In genomic region chr7:66438787-66439669, GRCm38 (mm10) we compare ENCODE assay signal across 23 mouse cellular contexts. TPM values are rescaled to one million over a fixed set of nuclear protein-coding genes. Genes with fewer than 3 reads are reported as not detected.
DNase-seq lines count a peak whose midpoint lies in the region; ATAC-seq and TF ChIP-seq lines count a peak whose summit lies in the region.
"Had no signal": no experiment of that assay in that cellular context is flagged by ENCODE, and none has a peak within 500 bp of the region (broad histone marks: within the 10 kb centered on the region; RNA-seq: fewer than 3 reads in every experiment).

No protein-coding gene starts in this region.

- peak; percentile 56; the same call in 1 of the 2 replicates for ATAC-seq in kidney, embryonic 14.5 days (ENCODE audit: low FRiP score, low TSS enrichment)
- peak; percentile 71 for ATAC-seq in common myeloid progenitor, adult 5-6 weeks (replicated peaks; ENCODE audit: low read depth, poor library complexity, severe bottlenecking)
- ATAC-seq in megakaryocyte, adult 5-6 weeks (ENCODE audit: poor library complexity, severe bottlenecking): 0 out of 2 replicates have a peak, but pooled peaks have one; percentile 43
- ATAC-seq in stomach, postnatal 0 days (ENCODE audit: low FRiP score, low TSS enrichment): no peak
- ATAC-seq: intestine, embryonic 16.5 days; liver, embryonic 12.5 days had no signal

- 21% methylated on average over 12 of the region's 12 CpGs for WGBS in kidney, embryonic 14.5 days
- 54% methylated on average over 12 of the region's 12 CpGs for WGBS in stomach, postnatal 0 days

- peaks cover 22% of the 10 kb centered on the region for H3K4me1 ChIP-seq in kidney, embryonic 14.5 days (ENCODE audit: control insufficient read depth, insufficient read depth, low read length)
- H3K4me1 ChIP-seq in stomach, postnatal 0 days (replicated peaks; ENCODE audit: control insufficient read depth, insufficient read depth): 0 out of 2 replicates have a peak, but pooled peaks cover 2% of the 10 kb centered on the region
- H3K4me1 ChIP-seq: liver, embryonic 12.5 days; neural tube, embryonic 12.5 days had no signal

- no peaks in the 10 kb centered on the region for H3K36me3 ChIP-seq in kidney, embryonic 14.5 days (ENCODE audit: control insufficient read depth, insufficient read depth, low read length)
- no peaks in the 10 kb centered on the region for H3K36me3 ChIP-seq in stomach, postnatal 0 days (ENCODE audit: control insufficient read depth, insufficient read depth, low read length)
- H3K36me3 ChIP-seq: embryonic facial prominence, embryonic 15.5 days; heart, embryonic 12.5 days; limb, embryonic 12.5 days; liver, embryonic 12.5 days; neural tube, embryonic 12.5 days had no signal

- H3K4me3 ChIP-seq in kidney, embryonic 14.5 days (ENCODE audit: low read length): no peak overlapping the region
- no peak overlapping the region for H3K4me3 ChIP-seq in stomach, postnatal 0 days (ENCODE audit: low read depth, low read length)
- H3K4me3 ChIP-seq: embryonic facial prominence, embryonic 15.5 days; gastrocnemius, adult 2 months; heart, embryonic 12.5 days; limb, embryonic 12.5 days; liver, embryonic 12.5 days; neural tube, embryonic 12.5 days had no signal

- no peaks in the 10 kb centered on the region for H3K9me3 ChIP-seq in kidney, embryonic 14.5 days (ENCODE audit: control insufficient read depth, low read length)
- no peaks in the 10 kb centered on the region for H3K9me3 ChIP-seq in stomach, postnatal 0 days (ENCODE audit: control insufficient read depth, low read length)
- H3K9me3 ChIP-seq: embryonic facial prominence, embryonic 15.5 days; heart, embryonic 12.5 days; limb, embryonic 12.5 days; liver, embryonic 12.5 days; neural tube, embryonic 12.5 days had no signal

- no peak overlapping the region for H3K27ac ChIP-seq in kidney, embryonic 14.5 days (ENCODE audit: low read depth, low read length)
- H3K27ac ChIP-seq in stomach, postnatal 0 days (replicated peaks): no peak overlapping the region
- H3K27ac ChIP-seq: embryonic facial prominence, embryonic 15.5 days; gastrocnemius, adult 2 months; hindbrain, embryonic 14.5 days; limb, embryonic 12.5 days; liver, embryonic 12.5 days; neural tube, embryonic 12.5 days had no signal

- no peak for TF ChIP-seq CTCF in stomach, postnatal 0 days (IDR thresholded peaks at IDR 0.05; ENCODE audit: low read depth)

- H3K4me2 ChIP-seq in kidney, embryonic 14.5 days (replicated peaks; ENCODE audit: low read depth, low read length): no peak overlapping the region
- H3K4me2 ChIP-seq in stomach, postnatal 0 days (replicated peaks; ENCODE audit: low read depth): no peak overlapping the region
- H3K4me2 ChIP-seq: embryonic facial prominence, embryonic 15.5 days; heart, embryonic 12.5 days; hindbrain, embryonic 14.5 days; limb, embryonic 12.5 days; liver, embryonic 12.5 days; midbrain, embryonic 11.5 days; neural tube, embryonic 12.5 days had no signal

- no peak for DNase-seq in kidney, adult 8-10 months
- DNase-seq in Muller cell, postnatal 12 days (ENCODE audit: inconsistent ontology term): peak; percentile 77
- DNase-seq in adrenal gland, postnatal 4 days (ENCODE audit: low spot score in 2 of 2): no peak
- no peak for DNase-seq in stomach, postnatal 0 days (ENCODE audit: low spot score)
- DNase-seq in adrenal gland, postnatal 25 days: no peak
- DNase-seq: adrenal gland, adult 2 months; B cell, adult 2 months; cerebellum, adult 9-10 months; gastrocnemius, adult 2 months; lung, adult 2 months; lung, postnatal 4 days; right cerebral cortex, postnatal 25 days had no signal

- no peak for TF ChIP-seq EP300 in stomach, postnatal 0 days (optimal IDR thresholded peaks at IDR 0.05)

- no peak overlapping the region for H3K9ac ChIP-seq in kidney, embryonic 14.5 days (ENCODE audit: low read depth, low read length)
- no peak overlapping the region for H3K9ac ChIP-seq in stomach, postnatal 0 days (ENCODE audit: low read length)
- H3K9ac ChIP-seq: embryonic facial prominence, embryonic 15.5 days; heart, embryonic 12.5 days; hindbrain, embryonic 14.5 days; limb, embryonic 12.5 days; liver, embryonic 12.5 days; neural tube, embryonic 12.5 days had no signal

- no peaks in the 10 kb centered on the region for H3K27me3 ChIP-seq in kidney, embryonic 14.5 days (ENCODE audit: control insufficient read depth, insufficient read depth, low read length)
- H3K27me3 ChIP-seq in stomach, postnatal 0 days (ENCODE audit: control insufficient read depth, insufficient read depth, low read length): no peaks in the 10 kb centered on the region
- H3K27me3 ChIP-seq: embryonic facial prominence, embryonic 15.5 days; heart, embryonic 12.5 days; limb, embryonic 12.5 days; liver, embryonic 12.5 days; neural tube, embryonic 12.5 days had no signal

RNA-seq across cellular contexts. Expression of gene Aldh1a3, which starts 11.7 kb away (rescaled TPM):
- polyA plus RNA-seq in kidney, embryonic 14.5 days (2014; fragmentation: Nextera tagmentation; extraction: Ambion mirVana): 30.4 and 41.7 TPM in 2 replicates
- 0.46 TPM in 1 of 2 replicates, not detected in the other for total RNA-seq in common myeloid progenitor, adult 5-6 weeks (2017)
- total RNA-seq in megakaryocyte, adult 5-6 weeks (2015): 0.16 TPM in 1 of 2 replicates, not detected in the other
- not detected in 2 replicates for total RNA-seq in megakaryocyte, adult 5-6 weeks (2017)
- total RNA-seq in adrenal gland, postnatal 4 days (2021): 10 to 100 TPM; 19.7 to 19.9 TPM
- polyA plus RNA-seq in stomach, postnatal 0 days (2015; fragmentation: Nextera tagmentation; extraction: Ambion mirVana): 7.7 and 9.6 TPM in 2 replicates
- 6.1 and 10.9 TPM in 2 replicates for total RNA-seq in adrenal gland, postnatal 25 days (2021)

RNA-seq across cellular contexts. Expression of gene Lrrk1, which starts 50.9 kb away (rescaled TPM):
- polyA plus RNA-seq in kidney, embryonic 14.5 days (2014; fragmentation: Nextera tagmentation; extraction: Ambion mirVana): 9.3 and 12.4 TPM in 2 replicates
- 16.6 and 16.8 TPM in 2 replicates for total RNA-seq in common myeloid progenitor, adult 5-6 weeks (2017)
- 20.6 and 25.6 TPM in 2 replicates for total RNA-seq in megakaryocyte, adult 5-6 weeks (2015)
- total RNA-seq in megakaryocyte, adult 5-6 weeks (2017): 26.6 and 27.9 TPM in 2 replicates
- total RNA-seq in adrenal gland, postnatal 4 days (2021): 10 to 100 TPM; 20.2 to 20.9 TPM
- polyA plus RNA-seq in stomach, postnatal 0 days (2015; fragmentation: Nextera tagmentation; extraction: Ambion mirVana): 8.5 and 9.2 TPM in 2 replicates
- total RNA-seq in adrenal gland, postnatal 25 days (2021): 16.6 and 18.5 TPM in 2 replicates
